18 mouse cellular contexts compared by ENCODE assay signal in the genomic region with DNA sequence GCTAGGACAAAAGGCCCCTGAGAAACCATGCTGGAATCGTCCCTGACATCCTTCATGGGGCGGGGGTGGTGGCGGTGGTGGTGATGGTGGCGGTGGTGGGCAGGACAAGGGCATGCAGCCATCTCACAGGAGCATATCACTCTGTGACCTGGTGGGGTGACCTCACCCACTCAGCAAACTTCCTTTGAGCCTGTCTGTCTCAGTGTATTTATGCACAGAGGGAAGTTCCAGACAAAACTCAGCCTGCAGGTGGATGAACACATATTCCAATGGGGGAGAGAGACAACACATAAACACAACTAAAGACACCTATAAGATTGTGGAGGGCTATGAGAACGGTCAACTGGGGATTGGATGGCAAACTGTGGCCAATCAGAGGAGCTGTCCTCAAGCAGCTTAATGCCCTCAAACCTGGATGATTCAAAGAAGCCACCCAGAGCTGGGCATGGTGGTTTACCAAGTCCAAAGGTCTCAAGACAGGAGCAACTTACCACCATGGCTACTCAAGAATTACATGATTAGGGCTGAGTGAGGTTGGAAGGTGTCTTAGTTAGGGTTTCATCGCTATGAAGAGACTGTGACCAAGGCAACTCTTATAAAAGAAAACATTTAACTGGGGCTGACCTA. TPM values are rescaled to one million over a fixed set of nuclear protein-coding genes. Genes with fewer than 3 reads are reported as not detected.
DNase-seq lines count a peak whose midpoint lies in the region; ATAC-seq and TF ChIP-seq lines count a peak whose summit lies in the region.
"Had no signal": no experiment of that assay in that cellular context is flagged by ENCODE, and none has a peak within 500 bp of the region (broad histone marks: within the 10 kb centered on the region; RNA-seq: fewer than 3 reads in every experiment).

No protein-coding gene starts in this region.

- H3K27ac ChIP-seq in kidney, adult 2 months (ENCODE audit: insufficient read depth, low read depth, low read length), result peak overlapping the region; percentile 68
- H3K27ac ChIP-seq in kidney, embryonic 15.5 days, result no peak overlapping the region
- no peak overlapping the region for H3K27ac ChIP-seq in midbrain, embryonic 11.5 days (ENCODE audit: low read depth, low read length)
- no peak overlapping the region for H3K27ac ChIP-seq in midbrain, embryonic 16.5 days (ENCODE audit: low read length)
- peak overlapping the region; percentile 96 for H3K27ac ChIP-seq in bone marrow macrophage, adult 2 months (ENCODE audit: insufficient read depth, low read depth, low read length)
- H3K27ac ChIP-seq in macrophage, result peak overlapping the region; percentile 77
- H3K27ac ChIP-seq: forebrain, embryonic 13.5 days; hindbrain, postnatal 0 days; midbrain, embryonic 10.5 days had no signal

- no peak overlapping the region for H3K4me2 ChIP-seq in kidney, embryonic 15.5 days
- H3K4me2 ChIP-seq in midbrain, embryonic 11.5 days, result no peak overlapping the region
- no peak overlapping the region for H3K4me2 ChIP-seq in midbrain, embryonic 16.5 days (ENCODE audit: low read length)
- H3K4me2 ChIP-seq: forebrain, embryonic 13.5 days; liver, embryonic 13.5 days had no signal

- no peak overlapping the region for H3K4me3 ChIP-seq in kidney, adult 2 months (ENCODE audit: insufficient read depth, low read depth, low read length)
- H3K4me3 ChIP-seq in kidney, embryonic 15.5 days (replicated peaks), result no peak overlapping the region
- no peak overlapping the region for H3K4me3 ChIP-seq in midbrain, embryonic 11.5 days (ENCODE audit: low read depth, low read length)
- no peak overlapping the region for H3K4me3 ChIP-seq in midbrain, embryonic 16.5 days (ENCODE audit: low read depth, low read length)
- peak overlapping the region; percentile 16; the same call in 1 of the 2 replicates for H3K4me3 ChIP-seq in bone marrow macrophage, adult 2 months (ENCODE audit: insufficient read depth, low read length)
- no peak overlapping the region for H3K4me3 ChIP-seq in macrophage (ENCODE audit: inconsistent target)
- H3K4me3 ChIP-seq: forebrain, embryonic 13.5 days; liver, embryonic 13.5 days; midbrain, embryonic 10.5 days had no signal

- no peaks in the 10 kb centered on the region for H3K79me2 ChIP-seq in macrophage (ENCODE audit: inconsistent target)

- no peaks in the 10 kb centered on the region for H3K9me3 ChIP-seq in kidney, embryonic 15.5 days (replicated peaks)
- H3K9me3 ChIP-seq in midbrain, embryonic 11.5 days (ENCODE audit: control insufficient read depth, low read length), result no peaks in the 10 kb centered on the region
- H3K9me3 ChIP-seq in midbrain, embryonic 16.5 days (replicated peaks; ENCODE audit: control insufficient read depth, low read length, poor library complexity, severe bottlenecking), result no peaks in the 10 kb centered on the region
- H3K9me3 ChIP-seq: forebrain, embryonic 13.5 days; liver, embryonic 13.5 days; midbrain, embryonic 10.5 days had no signal

- DNase-seq in kidney, adult 2 months, result peak; percentile 65
- DNase-seq in midbrain, embryonic 11.5 days (ENCODE audit: low spot score, missing footprints), result peak; percentile 45
- no peak for DNase-seq in lung, postnatal 14 days
- no peak for DNase-seq in layer of hippocampus, postnatal 36 days
- DNase-seq: cerebellum, adult 11-12 months; liver, embryonic 13.5 days; right cerebral cortex, postnatal 14 days had no signal

- H3K27me3 ChIP-seq in kidney, adult 2 months (replicated peaks; ENCODE audit: control insufficient read depth, insufficient read depth, low read length), result no peaks in the 10 kb centered on the region
- no peaks in the 10 kb centered on the region for H3K27me3 ChIP-seq in kidney, embryonic 15.5 days
- H3K27me3 ChIP-seq in midbrain, embryonic 11.5 days (ENCODE audit: control insufficient read depth, insufficient read depth, low read length), result no peaks in the 10 kb centered on the region
- no peaks in the 10 kb centered on the region for H3K27me3 ChIP-seq in midbrain, embryonic 16.5 days (ENCODE audit: control insufficient read depth, insufficient read depth, low read depth, low read length)
- H3K27me3 ChIP-seq: forebrain, embryonic 13.5 days; liver, embryonic 13.5 days had no signal

- no peak overlapping the region for H3K9ac ChIP-seq in kidney, embryonic 15.5 days
- H3K9ac ChIP-seq in midbrain, embryonic 11.5 days (ENCODE audit: low read length), result no peak overlapping the region
- H3K9ac ChIP-seq in midbrain, embryonic 16.5 days (ENCODE audit: low read depth, low read length), result no peak overlapping the region
- H3K9ac ChIP-seq: forebrain, embryonic 13.5 days; liver, embryonic 13.5 days had no signal

- no peak for TF ChIP-seq CTCF in kidney, adult 2 months (conservative IDR thresholded peaks at IDR 0.05; ENCODE audit: insufficient read depth, insufficient read length, low read depth, low read length)
- no peak for TF ChIP-seq CTCF in bone marrow macrophage, adult 2 months (IDR thresholded peaks at IDR 0.05; ENCODE audit: low read depth, low read length)

- WGBS in kidney, adult 2 months, result 72% methylated on average over 6 of the region's 6 CpGs
- 85% methylated on average over 6 of the region's 6 CpGs for WGBS in kidney, embryonic 15.5 days
- WGBS in midbrain, embryonic 11.5 days, result 89% methylated on average over 6 of the region's 6 CpGs
- WGBS in midbrain, embryonic 16.5 days, result 86% methylated on average over 6 of the region's 6 CpGs
- WGBS in macrophage (ENCODE audit: missing documents), result 76% methylated on average over 6 of the region's 6 CpGs

- H3K4me1 ChIP-seq in kidney, adult 2 months (ENCODE audit: control insufficient read depth, insufficient read depth, low read length), result peaks cover 31% of the 10 kb centered on the region
- peaks cover 10% of the 10 kb centered on the region for H3K4me1 ChIP-seq in kidney, embryonic 15.5 days
- no peaks in the 10 kb centered on the region for H3K4me1 ChIP-seq in midbrain, embryonic 11.5 days (ENCODE audit: control insufficient read depth, insufficient read depth, low read length)
- H3K4me1 ChIP-seq in midbrain, embryonic 16.5 days (ENCODE audit: control insufficient read depth, insufficient read depth, low read length), result no peaks in the 10 kb centered on the region
- peaks cover 36% of the 10 kb centered on the region for H3K4me1 ChIP-seq in bone marrow macrophage, adult 2 months (ENCODE audit: control insufficient read depth, insufficient read depth, low read length)
- H3K4me1 ChIP-seq: forebrain, embryonic 13.5 days; midbrain, embryonic 10.5 days had no signal

- ATAC-seq in kidney, embryonic 15.5 days (replicated peaks; ENCODE audit: low FRiP score), result no peak
- ATAC-seq in midbrain, embryonic 11.5 days (ENCODE audit: low FRiP score), result no peak
- ATAC-seq in midbrain, embryonic 16.5 days, result no peak
- ATAC-seq: forebrain, embryonic 13.5 days; hindbrain, postnatal 0 days had no signal

- peak; percentile 28 for TF ChIP-seq POLR2A in kidney, adult 2 months (IDR thresholded peaks at IDR 0.05; ENCODE audit: low read depth, low read length)
- TF ChIP-seq POLR2A in bone marrow macrophage, adult 2 months (IDR thresholded peaks at IDR 0.05; ENCODE audit: borderline replicate concordance, low read depth, low read length), result no peak

- no peaks in the 10 kb centered on the region for H3K36me3 ChIP-seq in kidney, adult 2 months (ENCODE audit: control insufficient read depth, insufficient read depth, low read length)
- no peaks in the 10 kb centered on the region for H3K36me3 ChIP-seq in kidney, embryonic 15.5 days
- no peaks in the 10 kb centered on the region for H3K36me3 ChIP-seq in midbrain, embryonic 11.5 days (ENCODE audit: control insufficient read depth, insufficient read depth, low read length)
- H3K36me3 ChIP-seq in midbrain, embryonic 16.5 days (ENCODE audit: control insufficient read depth, insufficient read depth, low read length), result no peaks in the 10 kb centered on the region
- no peaks in the 10 kb centered on the region for H3K36me3 ChIP-seq in macrophage (ENCODE audit: inconsistent target)
- H3K36me3 ChIP-seq: liver, embryonic 13.5 days; midbrain, embryonic 10.5 days had no signal

RNA-seq across cellular contexts. Expression of a gene that starts 21.4 kb away (rescaled TPM):
- 417 and 537 TPM in 2 replicates for polyA plus RNA-seq in kidney, adult 2 months (2012; rRNA removed)
- polyA plus RNA-seq in kidney, embryonic 15.5 days (2015; fragmentation: Nextera tagmentation; extraction: Ambion mirVana), result 66.7 and 70.0 TPM in 2 replicates
- polyA plus RNA-seq in midbrain, embryonic 11.5 days (2014; fragmentation: Nextera tagmentation; extraction: Ambion mirVana), result 56.8 and 60.4 TPM in 2 replicates
- 72.3 and 82.7 TPM in 2 replicates for polyA plus RNA-seq in midbrain, embryonic 16.5 days (2015; fragmentation: Nextera tagmentation; extraction: Ambion mirVana)
- polyA plus RNA-seq in bone marrow macrophage, adult 2 months (2012; ENCODE audit: insufficient read depth, insufficient read length, missing spikeins), result 86.2 and 93.4 TPM in 2 replicates
- total RNA-seq in macrophage (2018; cell fraction: chromatin; rRNA removed), result 10 to 100 TPM in 24 of 26 experiments, 1 to 10 TPM in 2; 2.6 to 62.7 (median 40.8) TPM
- 10 to 100 TPM; 15.8 to 48.4 (median 33.5) TPM for total RNA-seq in macrophage (2018; cell fraction: cytosol; rRNA removed)
- 10 to 100 TPM in 25 of 26 experiments, 1 to 10 TPM in 1; 8.9 to 81.8 (median 51.0) TPM for total RNA-seq in macrophage (2018; cell fraction: nucleus; rRNA removed)
- polyA plus RNA-seq in macrophage (2018), result 10.5 to 51.9 TPM (median 22.0 TPM) in 3 replicates
- 10 to 100 TPM; 54.8 to 80.2 TPM for total RNA-seq in layer of hippocampus, postnatal 36 days (2021)

RNA-seq across cellular contexts. Expression of a gene that starts 35.8 kb away (rescaled TPM):
- polyA plus RNA-seq in kidney, adult 2 months (2012; rRNA removed), result 600 and 1,070 TPM in 2 replicates
- 6.1 and 6.4 TPM in 2 replicates for polyA plus RNA-seq in kidney, embryonic 15.5 days (2015; fragmentation: Nextera tagmentation; extraction: Ambion mirVana)
- not detected in 2 replicates for polyA plus RNA-seq in midbrain, embryonic 11.5 days (2014; fragmentation: Nextera tagmentation; extraction: Ambion mirVana)
- polyA plus RNA-seq in midbrain, embryonic 16.5 days (2015; fragmentation: Nextera tagmentation; extraction: Ambion mirVana), result 0.09 TPM in 1 of 2 replicates, not detected in the other
- 1.1 TPM in 1 of 2 replicates, not detected in the other for polyA plus RNA-seq in bone marrow macrophage, adult 2 months (2012; ENCODE audit: insufficient read depth, insufficient read length, missing spikeins)
- 1 to 10 TPM in 1 of 26 experiments, under 1 TPM in 18, not detected in 7; 0.18 to 1.9 (median 0.37) TPM for total RNA-seq in macrophage (2018; cell fraction: chromatin; rRNA removed)
- not detected for total RNA-seq in macrophage (2018; cell fraction: cytosol; rRNA removed)
- total RNA-seq in macrophage (2018; cell fraction: nucleus; rRNA removed), result under 1 TPM in 12 of 26 experiments, not detected in 14; 0.17 to 0.72 (median 0.34) TPM
- not detected in 3 replicates for polyA plus RNA-seq in macrophage (2018)
- under 1 TPM; 0.18 to 0.20 TPM for total RNA-seq in layer of hippocampus, postnatal 36 days (2021)
- total RNA-seq: hematopoietic stem cell, adult 5-6 weeks; MEL had no signal
- polyA plus RNA-seq: C2C12; forebrain, embryonic 13.5 days; heart, embryonic 14.5 days; liver, embryonic 13.5 days; midbrain, embryonic 10.5 days had no signal

Comparison
In these comparisons a context has a peak if more than half of its experiments do, and no peak if none do; other contexts are left out.
1. H3K27ac ChIP-seq: peak in kidney, adult 2 months (single experiment), bone marrow macrophage, adult 2 months (single experiment) and macrophage (single experiment); none in kidney, embryonic 15.5 days (single experiment), midbrain, embryonic 11.5 days (single experiment) and midbrain, embryonic 16.5 days (single experiment).
2. RNA of a gene that starts 35.8 kb away (polyA plus RNA-seq): 600 to 1,070 TPM in kidney, adult 2 months; 6.1 to 6.4 TPM in kidney, embryonic 15.5 days, not detected in midbrain, embryonic 11.5 days, 0.09 TPM in midbrain, embryonic 16.5 days, 1.1 TPM in bone marrow macrophage, adult 2 months and not detected in macrophage; every median in the first group is over 10 times any median in the second.
3. DNase-seq: peak in kidney, adult 2 months (single experiment) and midbrain, embryonic 11.5 days (single experiment); none in lung, postnatal 14 days (single experiment) and layer of hippocampus, postnatal 36 days (0 of 2).